Mouse (Mus musculus) embryonic facial prominence, embryonic 14.5 days (tissue): ENCODE results near the gene Prss33. TPM values are rescaled to one million over a fixed set of nuclear protein-coding genes. Genes with fewer than 3 reads are reported as not detected.
"Not testable (repeated sequence)": the region's sequence is repeated elsewhere in the genome, so short reads cannot be mapped to it uniquely, and the experiment has no call there.

Source experiments
- ATAC-seq: fragments of 200-750 bp; cut with Nextera tagmentation; 2 replicates; pipeline ENCODE4 v1.8.0; 2017; ENCODE audit warnings: low read depth, moderate number of reproducible peaks, moderate TSS enrichment
- DNase-seq: peaks from one replicate; pipeline ENCODE4 v3.0.0-alpha.2; 2015; ENCODE audit warnings: low spot score
- H3K27ac ChIP-seq: fragments of 300-500 bp; sonication (generic); replicated peaks from 2 replicates; pipeline ENCODE4 v1.5.1; 2014; ENCODE audit warnings: low read depth, mild to moderate bottlenecking, low read length, moderate library complexity
- H3K27me3 ChIP-seq: fragments of 300-500 bp; sonication (generic); replicated peaks from 2 replicates; pipeline ENCODE4 v1.6.1; 2014; ENCODE audit warnings: low read length; ENCODE audit not compliant: control insufficient read depth, insufficient read depth
- H3K36me3 ChIP-seq: fragments of 300-500 bp; sonication (generic); 2 replicates; pipeline ENCODE4 v1.6.1; 2014; ENCODE audit warnings: low read length, mixed read lengths; ENCODE audit not compliant: control insufficient read depth, insufficient read depth
- H3K4me1 ChIP-seq: fragments of 300-500 bp; sonication (generic); 2 replicates; pipeline ENCODE4 v1.6.1; 2014; ENCODE audit warnings: antibody characterized with exemption, low read length; ENCODE audit not compliant: control insufficient read depth, insufficient read depth
- H3K4me2 ChIP-seq: fragments of 300-500 bp; sonication (generic); 2 replicates; pipeline ENCODE4 v1.6.1; 2014; ENCODE audit warnings: low read depth, mild to moderate bottlenecking, low read length, moderate library complexity, mixed read lengths
- H3K4me3 ChIP-seq: fragments of 300-500 bp; sonication (generic); 2 replicates; pipeline ENCODE4 v1.5.1; 2014; ENCODE audit warnings: low read depth, mild to moderate bottlenecking, low read length
- H3K9ac ChIP-seq: fragments of 300-500 bp; sonication (generic); 2 replicates; pipeline ENCODE4 v1.6.1; 2014; ENCODE audit warnings: low read depth, mild to moderate bottlenecking, low read length, moderate library complexity, mixed read lengths
- H3K9me3 ChIP-seq: fragments of 300-500 bp; sonication (generic); 2 replicates; pipeline ENCODE4 v1.6.1; 2016; ENCODE audit warnings: low read length; ENCODE audit not compliant: control insufficient read depth
- WGBS: fragments of 180-500 bp; shearing (Covaris S2); extraction: QIAGEN DNeasy Blood & Tissue Kit; methylation state at CpG from one replicate; pipeline ENCODE4 v1.1.7; 2014; 5-methylcytosine and 5-hydroxymethylcytosine counted together
- polyA plus RNA-seq: library from polyadenylated mRNA; unstranded; fragments of >200 nt; fragmentation: Nextera tagmentation; extraction: Ambion mirVana; gene quantifications from 2 replicates; pipeline ENCODE4 v1.2.1, GENCODE M21; 2014

Prss33 gene
- polyA plus RNA-seq, result 0.77 and 0.88 TPM in 2 replicates

GRCm38 (mm10) chr17:23836006-23836575, at the start of gene Prss33:
Prss33 (minus strand) TSS chr17:23836056.
- no peak within 1 kb of the TSS for H3K4me3 ChIP-seq
- 60% methylated on average over 8 of the region's 8 CpGs for WGBS
- peak; percentile 83 for ATAC-seq

GRCm38 (mm10) chr17:23880576-23880975, 44.7 kb upstream of the Prss33 start, which contains the start of the genes Dcpp1 and Dcpp2:
Dcpp1 (plus strand) TSS chr17:23880876.
Dcpp2 (plus strand) TSS chr17:23880880.
- DNase-seq, H3K4me2 ChIP-seq, H3K4me1 ChIP-seq, H3K4me3 ChIP-seq, H3K36me3 ChIP-seq, H3K9me3 ChIP-seq, H3K9ac ChIP-seq, H3K27ac ChIP-seq, H3K27me3 ChIP-seq, ATAC-seq: not testable (repeated sequence)
- WGBS, result 91% methylated on average over 4 of the region's 4 CpGs

More at GRCm38 (mm10) chr17:23836006-23836575, at the start of gene Prss33:
- Histone ChIP-seq H3K9me3 (no peaks in the 10 kb centered on the region), H3K36me3 (no peaks in the 10 kb centered on the region), H3K27ac (no peak within 1 kb of the TSS), H3K27me3 (peaks cover 10% of the 10 kb centered on the region; the same call in 1 of the 2 replicates), H3K9ac (0 out of 2 replicates have a peak within 1 kb of the TSS, but pooled peaks have one; percentile 8), H3K4me1 (no peaks in the 10 kb centered on the region), H3K4me2 (no peak within 1 kb of the TSS)
- peak; percentile 82 for DNase-seq

DNA sequence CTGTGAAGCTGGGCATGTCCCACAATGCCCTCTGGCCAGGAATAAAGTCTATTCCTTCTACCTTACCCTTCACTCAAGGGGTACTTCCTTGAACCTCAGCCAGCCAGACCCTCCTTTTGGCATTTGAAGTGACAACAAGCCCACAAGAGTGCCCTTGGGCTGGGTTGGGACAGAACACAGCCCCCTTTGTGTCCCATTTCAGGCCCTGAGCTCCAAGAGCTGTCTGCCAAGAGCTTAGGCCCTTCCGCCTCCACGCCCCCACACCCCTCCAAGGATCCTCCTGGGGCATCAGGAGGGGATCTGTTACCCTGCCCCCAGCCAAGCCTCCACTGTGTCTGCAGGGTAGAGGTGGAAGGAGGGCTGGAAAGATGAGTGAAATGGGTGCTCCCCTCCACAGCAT, 41.3 kb upstream of the Prss33 start:
- DNase-seq, result peak; percentile 39
- H3K36me3 ChIP-seq, result no peaks in the 10 kb centered on the region
- H3K9me3 ChIP-seq, result no peaks in the 10 kb centered on the region
- H3K4me1 ChIP-seq, result no peaks in the 10 kb centered on the region
- no peak overlapping the region for H3K4me3 ChIP-seq
- H3K9ac ChIP-seq, result no peak overlapping the region
- 71% methylated on average over 2 of the region's 2 CpGs for WGBS
- no peak overlapping the region for H3K27ac ChIP-seq
- no peak overlapping the region for H3K4me2 ChIP-seq
- ATAC-seq, result peak; percentile 59; the same call in 1 of the 2 replicates
- H3K27me3 ChIP-seq, result no peaks in the 10 kb centered on the region

GRCm38 (mm10) chr17:23876741-23877140, 40.9 kb upstream of the Prss33 start:
- no peak overlapping the region for H3K4me3 ChIP-seq
- no peak overlapping the region for H3K4me2 ChIP-seq
- H3K9me3 ChIP-seq, result no peaks in the 10 kb centered on the region
- H3K36me3 ChIP-seq, result no peaks in the 10 kb centered on the region
- no peaks in the 10 kb centered on the region for H3K27me3 ChIP-seq
- no peak overlapping the region for H3K9ac ChIP-seq
- WGBS, result 34% methylated on average over 3 of the region's 3 CpGs
- ATAC-seq (peak; percentile 83), DNase-seq (peak; percentile 66)
- no peak overlapping the region for H3K27ac ChIP-seq
- no peaks in the 10 kb centered on the region for H3K4me1 ChIP-seq

DNA sequence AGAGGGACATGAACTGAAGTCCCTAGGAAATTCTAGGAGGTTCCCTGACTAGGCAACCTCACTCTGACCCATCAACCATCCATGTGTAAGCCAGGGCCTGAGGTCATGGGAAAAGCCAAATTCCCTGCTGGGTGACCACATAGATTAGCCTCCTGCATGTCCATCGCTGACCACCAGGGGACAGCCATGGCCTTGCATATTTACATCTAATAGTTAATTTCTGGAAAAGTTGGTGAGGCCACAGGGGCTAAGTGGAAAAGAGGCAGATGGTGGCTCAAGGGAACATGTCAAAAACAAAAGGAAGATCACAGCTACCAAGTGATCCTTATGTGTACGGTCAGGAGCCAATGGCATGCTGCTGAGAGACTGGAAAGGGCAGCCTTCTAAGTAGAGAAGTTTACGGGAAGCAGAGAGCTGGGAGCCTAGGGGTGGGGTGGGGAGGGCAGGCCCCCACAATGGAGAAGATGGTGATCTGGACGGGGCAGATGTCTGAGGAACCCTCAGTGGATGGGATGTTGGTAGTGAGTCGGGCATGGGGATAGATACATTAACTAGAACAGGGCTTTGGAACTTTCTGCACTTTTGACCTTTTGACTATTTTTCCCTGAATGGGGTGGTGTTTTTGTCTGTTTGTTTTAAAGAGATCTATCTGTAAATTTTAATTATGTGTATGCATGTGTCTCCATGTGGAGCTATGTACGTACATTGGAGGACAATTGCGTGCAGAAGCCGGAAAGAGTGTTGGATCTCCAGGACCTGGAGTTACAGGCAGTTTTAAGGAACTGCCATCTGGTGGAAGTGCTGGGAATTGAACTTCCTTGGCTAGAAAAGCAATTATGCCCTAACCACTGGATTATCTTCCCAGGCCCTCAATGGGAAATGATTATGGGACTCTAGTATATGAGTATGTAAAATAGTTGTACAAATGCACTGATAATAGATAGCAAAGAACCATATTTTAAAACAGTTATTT, 38.3 kb upstream of the Prss33 start:
- no peaks in the 10 kb centered on the region for H3K36me3 ChIP-seq
- no peaks in the 10 kb centered on the region for H3K27me3 ChIP-seq
- no peaks in the 10 kb centered on the region for H3K9me3 ChIP-seq
- no peak overlapping the region for H3K9ac ChIP-seq
- ATAC-seq (no peak), DNase-seq (peak; percentile 56)
- H3K4me1 ChIP-seq, result no peaks in the 10 kb centered on the region
- no peak overlapping the region for H3K4me2 ChIP-seq
- H3K4me3 ChIP-seq, result no peak overlapping the region
- H3K27ac ChIP-seq, result no peak overlapping the region
- 41% methylated on average over 8 of the region's 8 CpGs for WGBS

- Histone ChIP-seq H3K4me1 (no peaks in the 10 kb centered on the region), H3K27ac (no peak overlapping the region), H3K36me3 (no peaks in the 10 kb centered on the region), H3K9ac (no peak overlapping the region), H3K27me3 (no peaks in the 10 kb centered on the region), H3K9me3 (no peaks in the 10 kb centered on the region), H3K4me2 (no peak overlapping the region), H3K4me3 (no peak overlapping the region)
- 94% methylated on average over 11 of the region's 11 CpGs for WGBS
- ATAC-seq, result no peak
- DNase-seq, result no peak
Observed at GRCm38 (mm10) chr17:23868513-23868912, 32.7 kb upstream of the Prss33 start.

- Histone ChIP-seq H3K4me1 (no peaks in the 10 kb centered on the region), H3K9me3 (no peaks in the 10 kb centered on the region), H3K27me3 (no peaks in the 10 kb centered on the region), H3K4me3 (no peak within 1 kb of the TSS), H3K9ac (no peak within 1 kb of the TSS), H3K4me2 (no peak within 1 kb of the TSS), H3K36me3 (no peaks in the 10 kb centered on the region), H3K27ac (no peak within 1 kb of the TSS)
- WGBS, result 84% methylated on average over 15 of the region's 15 CpGs
- ATAC-seq (no peak), DNase-seq (no peak)
Observed at GRCm38 (mm10) chr17:23867756-23868155, 31.9 kb upstream of the Prss33 start, which contains the start of gene Prss21. Prss21 (plus strand) TSS chr17:23868056.

GRCm38 (mm10) chr17:23862926-23863325, 27.1 kb upstream of the Prss33 start:
- Histone ChIP-seq H3K4me3 (no peak overlapping the region), H3K27ac (no peak overlapping the region), H3K4me1 (no peaks in the 10 kb centered on the region), H3K27me3 (no peaks in the 10 kb centered on the region), H3K4me2 (no peak overlapping the region), H3K9me3 (no peaks in the 10 kb centered on the region), H3K36me3 (no peaks in the 10 kb centered on the region), H3K9ac (no peak overlapping the region)
- no peak for ATAC-seq
- DNase-seq, result no peak
- WGBS, result 81% methylated on average over 4 of the region's 4 CpGs
